Mouse (Mus musculus) midbrain, embryonic 15.5 days (tissue): ENCODE measurements at regions not wholly inside any gene's neighbourhood (a gene's known extent, or its start where the extent isn't known, plus 50 kb on each side); places are given as distances from the start of the nearest gene placed in this dataset.
"Not testable (repeated sequence)": the region's sequence is repeated elsewhere in the genome, so short reads cannot be mapped to it uniquely, and the experiment has no call there.

Source experiments
- ATAC-seq: fragments of 200-750 bp; cut with Nextera tagmentation; replicated peaks from 2 replicates; pipeline ENCODE4 v1.8.0; 2017; ENCODE audit warnings: moderate TSS enrichment
- H3K27ac ChIP-seq: fragments of 300-500 bp; sonication (generic); 2 replicates; pipeline ENCODE4 v1.5.1; 2015; ENCODE audit warnings: mild to moderate bottlenecking, inconsistent platforms
- H3K27me3 ChIP-seq: fragments of 300-500 bp; sonication (generic); replicated peaks from 2 replicates; pipeline ENCODE4 v1.6.1; 2015; ENCODE audit warnings: inconsistent platforms
- H3K36me3 ChIP-seq: fragments of 300-500 bp; sonication (generic); replicated peaks from 2 replicates; pipeline ENCODE4 v1.6.1; 2015; ENCODE audit warnings: inconsistent platforms
- H3K4me1 ChIP-seq: fragments of 300-500 bp; sonication (generic); 2 replicates; pipeline ENCODE4 v1.6.1; 2015; ENCODE audit warnings: inconsistent platforms
- H3K4me2 ChIP-seq: fragments of 300-500 bp; sonication (generic); 2 replicates; pipeline ENCODE4 v1.6.1; 2015; ENCODE audit warnings: inconsistent platforms, mild to moderate bottlenecking, moderate library complexity
- H3K4me3 ChIP-seq: fragments of 300-500 bp; sonication (generic); 2 replicates; pipeline ENCODE4 v1.5.1; 2015; ENCODE audit warnings: mild to moderate bottlenecking, inconsistent platforms
- H3K9ac ChIP-seq: fragments of 300-500 bp; sonication (generic); 2 replicates; pipeline ENCODE4 v1.6.1; 2015; ENCODE audit warnings: mild to moderate bottlenecking, inconsistent platforms
- H3K9me3 ChIP-seq: fragments of 300-500 bp; sonication (generic); 2 replicates; pipeline ENCODE4 v1.6.1; 2016; ENCODE audit warnings: inconsistent platforms
- WGBS: fragments of 180-500 bp; shearing (Covaris S2); methylation state at CpG from one replicate; pipeline ENCODE4 v1.1.7; 2015; ENCODE audit warnings: mixed read lengths; 5-methylcytosine and 5-hydroxymethylcytosine counted together

GRCm38 (mm10) chr13:102016518-102016917 is 248.5 kb upstream of the Pik3r1 start:
- no peaks in the 10 kb centered on the region for H3K36me3 ChIP-seq
- H3K4me3 ChIP-seq: no peak overlapping the region
- no peak overlapping the region for H3K27ac ChIP-seq
- no peaks in the 10 kb centered on the region for H3K9me3 ChIP-seq
- H3K27me3 ChIP-seq: no peaks in the 10 kb centered on the region
- 93% methylated on average over 5 of the region's 5 CpGs for WGBS
- ATAC-seq: no peak
- H3K9ac ChIP-seq: no peak overlapping the region
- no peaks in the 10 kb centered on the region for H3K4me1 ChIP-seq
- H3K4me2 ChIP-seq: no peak overlapping the region

- Histone ChIP-seq H3K9ac (no peak overlapping the region), H3K27me3 (no peaks in the 10 kb centered on the region), H3K4me1 (no peaks in the 10 kb centered on the region), H3K4me3 (no peak overlapping the region), H3K4me2 (no peak overlapping the region), H3K27ac (no peak overlapping the region), H3K36me3 (no peaks in the 10 kb centered on the region), H3K9me3 (no peaks in the 10 kb centered on the region)
- no peak for ATAC-seq
- WGBS: 87% methylated on average over 1 of the region's 1 CpGs
Observed at GRCm38 (mm10) chr13:102022273-102022672, 254.3 kb upstream of the Pik3r1 start.

- 81% methylated on average over 4 of the region's 4 CpGs for WGBS
- no peaks in the 10 kb centered on the region for H3K27me3 ChIP-seq
- no peak overlapping the region for H3K9ac ChIP-seq
- no peaks in the 10 kb centered on the region for H3K4me1 ChIP-seq
- no peak for ATAC-seq
- H3K9me3 ChIP-seq: no peaks in the 10 kb centered on the region
- no peak overlapping the region for H3K27ac ChIP-seq
- no peak overlapping the region for H3K4me3 ChIP-seq
- no peak overlapping the region for H3K4me2 ChIP-seq
- no peaks in the 10 kb centered on the region for H3K36me3 ChIP-seq
Observed at GRCm38 (mm10) chr13:102022757-102023156, 254.7 kb upstream of the Pik3r1 start.

GRCm38 (mm10) chr13:102023624-102024023 is 255.6 kb upstream of the Pik3r1 start:
- 96% methylated on average over 1 of the region's 1 CpGs for WGBS

GRCm38 (mm10) chr13:102025138-102025537 is 257.1 kb upstream of the Pik3r1 start:
- no peak for ATAC-seq
- H3K4me3 ChIP-seq: no peak overlapping the region
- H3K4me1 ChIP-seq: no peaks in the 10 kb centered on the region
- no peak overlapping the region for H3K27ac ChIP-seq
- 70% methylated on average over 3 of the region's 3 CpGs for WGBS
- no peak overlapping the region for H3K4me2 ChIP-seq
- H3K9me3 ChIP-seq: no peaks in the 10 kb centered on the region
- no peak overlapping the region for H3K9ac ChIP-seq
- no peaks in the 10 kb centered on the region for H3K36me3 ChIP-seq
- no peaks in the 10 kb centered on the region for H3K27me3 ChIP-seq

More at GRCm38 (mm10) chr13:102023624-102024023, 255.6 kb upstream of the Pik3r1 start:
- Histone ChIP-seq H3K4me1 (no peaks in the 10 kb centered on the region), H3K9me3 (no peaks in the 10 kb centered on the region), H3K4me2 (no peak overlapping the region), H3K4me3 (no peak overlapping the region), H3K36me3 (no peaks in the 10 kb centered on the region), H3K9ac (no peak overlapping the region), H3K27ac (no peak overlapping the region), H3K27me3 (no peaks in the 10 kb centered on the region)
- no peak for ATAC-seq

GRCm38 (mm10) chr13:102025547-102025946 is 257.5 kb upstream of the Pik3r1 start:
- H3K4me2 ChIP-seq: not testable (repeated sequence)

GRCm38 (mm10) chr13:102031416-102031815 is 263.4 kb upstream of the Pik3r1 start:
- no peaks in the 10 kb centered on the region for H3K36me3 ChIP-seq
- no peak for ATAC-seq
- no peak overlapping the region for H3K4me3 ChIP-seq
- no peak overlapping the region for H3K9ac ChIP-seq
- H3K27ac ChIP-seq: no peak overlapping the region
- no peaks in the 10 kb centered on the region for H3K4me1 ChIP-seq
- H3K27me3 ChIP-seq: no peaks in the 10 kb centered on the region
- no peak overlapping the region for H3K4me2 ChIP-seq
- 90% methylated on average over 4 of the region's 4 CpGs for WGBS
- no peaks in the 10 kb centered on the region for H3K9me3 ChIP-seq

More at GRCm38 (mm10) chr13:102025547-102025946, 257.5 kb upstream of the Pik3r1 start:
- H3K36me3 ChIP-seq, H3K4me1 ChIP-seq, H3K27me3 ChIP-seq, H3K9ac ChIP-seq, H3K27ac ChIP-seq, H3K4me3 ChIP-seq, ATAC-seq, H3K9me3 ChIP-seq: not testable (repeated sequence)
- 90% methylated on average over 2 of the region's 2 CpGs for WGBS

GRCm38 (mm10) chr13:102034484-102034883 is 266.5 kb upstream of the Pik3r1 start:
- no peak overlapping the region for H3K4me3 ChIP-seq
- WGBS: 43% methylated on average over 4 of the region's 4 CpGs
- no peaks in the 10 kb centered on the region for H3K4me1 ChIP-seq
- H3K9me3 ChIP-seq: no peaks in the 10 kb centered on the region
- H3K36me3 ChIP-seq: no peaks in the 10 kb centered on the region
- H3K27me3 ChIP-seq: no peaks in the 10 kb centered on the region
- H3K9ac ChIP-seq: no peak overlapping the region
- no peak overlapping the region for H3K4me2 ChIP-seq
- H3K27ac ChIP-seq: no peak overlapping the region
- ATAC-seq: no peak

- no peak for ATAC-seq
- H3K27ac ChIP-seq: no peak overlapping the region
- no peaks in the 10 kb centered on the region for H3K27me3 ChIP-seq
- no peak overlapping the region for H3K4me2 ChIP-seq
- H3K4me1 ChIP-seq: no peaks in the 10 kb centered on the region
- WGBS: 82% methylated on average over 5 of the region's 5 CpGs
- no peaks in the 10 kb centered on the region for H3K36me3 ChIP-seq
- H3K9me3 ChIP-seq: no peaks in the 10 kb centered on the region
- no peak overlapping the region for H3K4me3 ChIP-seq
- H3K9ac ChIP-seq: no peak overlapping the region
Observed at GRCm38 (mm10) chr13:102036001-102036400, 268.0 kb upstream of the Pik3r1 start.

- H3K9ac ChIP-seq: no peak overlapping the region
- no peak overlapping the region for H3K4me3 ChIP-seq
- no peaks in the 10 kb centered on the region for H3K27me3 ChIP-seq
- 77% methylated on average over 7 of the region's 7 CpGs for WGBS
- no peak overlapping the region for H3K27ac ChIP-seq
- H3K4me2 ChIP-seq: no peak overlapping the region
- no peak for ATAC-seq
- H3K4me1 ChIP-seq: no peaks in the 10 kb centered on the region
- H3K36me3 ChIP-seq: no peaks in the 10 kb centered on the region
- no peaks in the 10 kb centered on the region for H3K9me3 ChIP-seq
Observed at GRCm38 (mm10) chr13:102036819-102037624, 269.0 kb upstream of the Pik3r1 start.

- Histone ChIP-seq H3K4me3 (no peak overlapping the region), H3K27me3 (no peaks in the 10 kb centered on the region), H3K9me3 (no peaks in the 10 kb centered on the region), H3K27ac (no peak overlapping the region), H3K9ac (no peak overlapping the region), H3K36me3 (no peaks in the 10 kb centered on the region), H3K4me2 (no peak overlapping the region), H3K4me1 (no peaks in the 10 kb centered on the region)
- 96% methylated on average over 3 of the region's 3 CpGs for WGBS
- no peak for ATAC-seq
Observed at GRCm38 (mm10) chr13:102060213-102060612, 292.2 kb upstream of the Pik3r1 start.

GRCm38 (mm10) chr13:102064590-102065273 is 296.7 kb upstream of the Pik3r1 start:
- H3K9me3 ChIP-seq: no peaks in the 10 kb centered on the region
- no peak overlapping the region for H3K27ac ChIP-seq
- H3K4me1 ChIP-seq: no peaks in the 10 kb centered on the region
- no peaks in the 10 kb centered on the region for H3K27me3 ChIP-seq
- no peak overlapping the region for H3K4me3 ChIP-seq
- ATAC-seq: no peak
- H3K36me3 ChIP-seq: no peaks in the 10 kb centered on the region
- H3K4me2 ChIP-seq: no peak overlapping the region
- H3K9ac ChIP-seq: no peak overlapping the region
- 80% methylated on average over 7 of the region's 7 CpGs for WGBS

- no peaks in the 10 kb centered on the region for H3K4me1 ChIP-seq
- H3K4me3 ChIP-seq: no peak overlapping the region
- no peak overlapping the region for H3K9ac ChIP-seq
- no peaks in the 10 kb centered on the region for H3K36me3 ChIP-seq
- WGBS: 77% methylated on average over 5 of the region's 5 CpGs
- no peak overlapping the region for H3K4me2 ChIP-seq
- no peaks in the 10 kb centered on the region for H3K9me3 ChIP-seq
- no peaks in the 10 kb centered on the region for H3K27me3 ChIP-seq
- no peak overlapping the region for H3K27ac ChIP-seq
- ATAC-seq: no peak
Observed at GRCm38 (mm10) chr13:102065274-102065640, 297.2 kb upstream of the Pik3r1 start.
